Mouse (Mus musculus) cerebellum, adult (tissue): Measurements from ENCODE around the gene Gm8374.
"Not testable (repeated sequence)": the region's sequence is repeated elsewhere in the genome, so short reads cannot be mapped to it uniquely, and the experiment has no call there.

ENCODE experiments used
- ATAC-seq: cut with Nextera tagmentation; 2 replicates; pipeline ENCODE4 v1.9.2; 2017; ENCODE audit warnings: mild to moderate bottlenecking, moderate library complexity, mixed read lengths; ENCODE audit not compliant: insufficient number of reproducible peaks, low FRiP score, low TSS enrichment

Gene Gm8374

DNA sequence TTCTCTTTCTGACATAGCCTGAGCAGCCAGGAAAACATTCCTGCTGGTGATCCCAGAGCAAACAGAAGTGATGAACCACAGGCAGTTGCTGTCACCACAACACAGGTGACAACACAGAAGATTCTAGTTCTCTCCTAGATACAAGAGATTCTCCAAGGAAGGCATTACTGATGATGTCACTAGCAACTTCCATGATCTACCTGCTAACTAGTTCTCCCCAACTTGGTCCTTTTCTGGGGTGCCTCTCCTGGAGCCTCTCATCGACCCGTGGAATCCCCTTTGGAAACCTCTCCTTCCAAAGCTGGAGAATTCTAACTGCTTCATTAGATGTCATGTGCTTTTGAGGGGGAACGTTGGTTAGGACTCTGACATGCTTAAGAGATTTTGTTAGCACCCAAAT is at the start of gene Gm8374:
Gm8374 (minus strand) TSS at position 101 of the 400 bp plus-strand sequence.
- not testable (repeated sequence) for ATAC-seq

DNA sequence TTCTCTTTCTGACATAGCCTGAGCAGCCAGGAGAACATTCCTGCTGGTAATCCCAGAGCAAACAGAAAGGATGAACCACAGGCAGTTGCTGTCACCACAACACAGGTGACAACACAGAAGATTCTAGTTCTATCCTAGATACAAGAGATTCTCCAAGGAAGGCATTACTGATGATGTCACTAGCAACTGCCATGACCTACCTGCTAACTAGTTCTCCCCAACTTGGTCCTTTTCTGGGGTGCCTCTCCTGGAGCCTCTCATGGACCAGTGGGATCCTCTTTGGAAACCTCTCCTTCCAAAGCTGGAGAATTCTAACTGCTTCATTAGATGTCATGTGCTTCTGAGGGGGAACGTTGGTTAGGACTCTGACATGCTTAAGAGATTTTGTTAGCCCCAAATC is 32.6 kb downstream of the Gm8374 start, which contains the start of gene Gm5797:
Gm5797 (minus strand) TSS at position 101 of the 400 bp plus-strand sequence.
- not testable (repeated sequence) for ATAC-seq

DNA sequence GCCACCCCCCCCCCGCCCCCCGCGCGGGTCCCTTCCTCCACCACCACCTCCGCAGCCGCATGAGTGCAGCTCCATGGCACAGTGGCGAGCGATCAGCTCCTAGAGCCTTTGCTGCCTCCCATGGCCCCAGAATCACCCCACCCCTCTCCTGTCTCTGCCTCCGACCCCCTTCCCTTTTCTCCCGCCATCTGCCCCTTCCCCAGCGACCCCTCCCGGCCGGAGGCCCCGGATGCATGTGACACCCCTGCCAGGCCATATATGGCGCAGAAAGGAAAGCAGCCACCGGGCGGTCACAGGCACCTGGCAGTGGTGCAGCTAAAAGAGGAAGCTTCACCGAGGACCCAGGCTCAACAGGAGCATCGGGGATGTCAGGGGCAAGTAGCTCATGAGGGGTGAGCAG is 49.8 kb downstream of the Gm8374 start:
- ATAC-seq: not testable (repeated sequence)

DNA sequence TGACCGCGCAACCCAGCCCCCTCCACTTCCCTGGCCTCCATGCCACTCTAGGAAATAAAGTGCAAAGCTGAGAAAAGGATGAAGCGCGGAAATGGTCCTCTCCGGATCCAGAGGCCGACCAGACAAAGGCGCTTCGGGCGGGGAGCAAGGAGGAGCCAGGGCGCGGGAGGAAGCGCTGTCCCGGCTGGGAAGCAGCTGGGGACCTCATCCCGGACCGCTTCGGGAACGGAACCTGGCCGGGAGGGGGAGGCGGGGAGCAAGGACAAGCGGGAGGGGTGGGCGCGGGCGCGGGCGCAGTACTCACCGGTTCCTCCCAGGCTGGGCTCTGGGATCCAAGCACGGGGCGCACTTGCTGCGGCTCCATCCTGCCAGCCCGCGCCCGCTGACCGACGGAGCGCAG is 50.3 kb downstream of the Gm8374 start, which contains the start of gene Gm3739:
Gm3739 (minus strand) TSS at position 389 of the 400 bp plus-strand sequence.
- not testable (repeated sequence) for ATAC-seq
